Mouse (Mus musculus) C2C12 (cell line): ENCODE measurements at regions not wholly inside any gene's neighbourhood (a gene's known extent, or its start where the extent isn't known, plus 50 kb on each side); places are given as distances from the start of the nearest gene placed in this dataset.

ENCODE experiments used
- CEBPB ChIP-seq: IDR thresholded peaks from one replicate; pipeline ENCODE4 v1.6.1; 2011; ENCODE audit warnings: low read depth, mild to moderate bottlenecking, control low read depth, moderate library complexity
- CTCF ChIP-seq: IDR thresholded peaks from one replicate; pipeline ENCODE4 v1.5.1; 2011; ENCODE audit not compliant: control insufficient read depth, insufficient read depth, insufficient read length
- FOSL1 ChIP-seq: IDR thresholded peaks from one replicate; pipeline ENCODE4 v1.8.0; 2011; ENCODE audit warnings: mild to moderate bottlenecking, low read length; ENCODE audit not compliant: poor library complexity, insufficient read depth, severe bottlenecking
- MAX ChIP-seq: IDR thresholded peaks from one replicate; pipeline ENCODE4 v1.6.1; 2011; ENCODE audit warnings: mild to moderate bottlenecking, control low read depth
- MYOG ChIP-seq: IDR thresholded peaks from one replicate; pipeline ENCODE4 v1.6.1; 2011; ENCODE audit not compliant: control insufficient read depth, insufficient read length; ENCODE audit errors: extremely low read depth
- USF1 ChIP-seq: IDR thresholded peaks from one replicate; pipeline ENCODE4 v1.6.1; 2011; ENCODE audit warnings: low read depth, mild to moderate bottlenecking, control low read depth, moderate library complexity

- TF ChIP-seq CTCF (no peak), CEBPB (no peak), MYOG (no peak), USF1 (no peak), MAX (no peak), FOSL1 (no peak)
These were observed 1070.5 kb downstream of the Diaph3 start for GRCm38 (mm10) chr14:86070313-86071100.
